In the genomic region with DNA sequence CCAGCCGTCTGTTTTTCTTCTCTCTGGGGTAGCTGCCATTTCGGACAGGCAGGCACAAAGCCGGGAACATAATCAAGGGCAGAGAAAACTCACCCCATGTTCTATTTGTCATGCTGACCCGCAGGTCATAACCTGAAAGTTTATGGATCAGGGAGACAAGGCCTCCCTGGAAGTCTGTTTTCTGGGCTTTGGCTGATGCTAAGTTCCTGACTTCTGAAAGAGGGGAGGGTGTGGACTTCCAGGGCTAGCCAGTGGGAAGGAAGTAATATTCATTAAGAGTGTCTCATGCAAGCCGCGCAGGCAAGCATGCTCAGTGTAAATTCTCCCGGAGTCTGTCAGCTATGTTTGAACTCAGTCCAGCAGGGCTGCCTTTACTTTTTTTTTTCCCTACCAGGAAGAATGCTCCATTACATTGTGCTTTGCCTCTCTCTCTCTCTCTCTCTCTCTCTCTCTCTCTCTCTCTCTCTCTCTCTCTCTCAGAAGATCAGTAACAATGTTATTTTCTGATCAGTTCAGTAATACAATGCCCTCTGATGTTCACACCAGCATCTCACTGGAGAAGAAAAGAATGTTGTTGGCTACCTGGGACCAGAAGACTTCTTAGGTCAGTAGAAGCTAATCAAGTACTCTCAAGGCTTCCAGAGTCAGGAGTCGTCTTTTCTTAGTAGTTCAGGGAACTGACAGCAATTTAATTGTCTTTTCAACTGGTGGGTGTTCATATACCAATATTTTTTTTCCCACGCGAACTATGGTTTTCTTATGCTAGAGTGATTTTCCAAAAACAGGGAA, we compare ENCODE assay signal across 8 mouse cellular contexts.
A peak's percentile ranks its signal among the peaks of the same experiment; 100 is the strongest.
DNase-seq lines count a peak whose midpoint lies in the region; ATAC-seq and TF ChIP-seq lines count a peak whose summit lies in the region.

No protein-coding gene starts in this region.

- H3K4me3 ChIP-seq in gastrocnemius, adult 2 months, result peak overlapping the region; percentile 56
- H3K4me3 ChIP-seq in hindbrain, embryonic 14.5 days (replicated peaks; ENCODE audit: low read length), result peak overlapping the region; percentile 24; the same call in 1 of the 2 replicates
- no peak overlapping the region for H3K4me3 ChIP-seq in liver, embryonic 12.5 days
- no peak overlapping the region for H3K4me3 ChIP-seq in olfactory bulb, adult 2 months (ENCODE audit: insufficient read depth, low read depth, low read length)

- peak; percentile 24 for DNase-seq in testis, postnatal 14 days (ENCODE audit: low spot score)
- DNase-seq in testis, postnatal 10 days (ENCODE audit: low spot score), result no peak
- DNase-seq in gastrocnemius, adult 2 months, result peak; percentile 68
- peak; percentile 58 for DNase-seq in hindbrain, embryonic 14.5 days (ENCODE audit: low spot score)

- 7% methylated on average over 10 of the region's 10 CpGs for WGBS in hindbrain, embryonic 14.5 days
- WGBS in liver, embryonic 12.5 days (ENCODE audit: insufficient replicate concordance), result 49% methylated on average over 10 of the region's 10 CpGs
- 40% methylated on average over 10 of the region's 10 CpGs for WGBS in olfactory bulb, adult 2 months

- H3K9ac ChIP-seq in hindbrain, embryonic 14.5 days, result peak overlapping the region; percentile 37; the same call in 1 of the 2 replicates
- H3K9ac ChIP-seq in liver, embryonic 12.5 days, result no peak overlapping the region

- H3K4me1 ChIP-seq in hindbrain, embryonic 14.5 days (replicated peaks; ENCODE audit: control insufficient read depth, insufficient read depth, low read length), result peaks cover 30% of the 10 kb centered on the region
- no peaks in the 10 kb centered on the region for H3K4me1 ChIP-seq in liver, embryonic 12.5 days
- 0 out of 2 replicates have a peak, but pooled peaks cover 3% of the 10 kb centered on the region for H3K4me1 ChIP-seq in olfactory bulb, adult 2 months (ENCODE audit: control insufficient read depth, insufficient read depth, low read length)

- no peaks in the 10 kb centered on the region for H3K36me3 ChIP-seq in hindbrain, embryonic 14.5 days (replicated peaks; ENCODE audit: control insufficient read depth, insufficient read depth)
- H3K36me3 ChIP-seq in liver, embryonic 12.5 days, result no peaks in the 10 kb centered on the region

- H3K27me3 ChIP-seq in hindbrain, embryonic 14.5 days (ENCODE audit: control insufficient read depth, insufficient read depth, low read length), result no peaks in the 10 kb centered on the region
- H3K27me3 ChIP-seq in liver, embryonic 12.5 days (replicated peaks), result no peaks in the 10 kb centered on the region

- no peaks in the 10 kb centered on the region for H3K9me3 ChIP-seq in hindbrain, embryonic 14.5 days (ENCODE audit: control insufficient read depth, low read length)
- no peaks in the 10 kb centered on the region for H3K9me3 ChIP-seq in liver, embryonic 12.5 days (replicated peaks)

- ATAC-seq in hindbrain, embryonic 14.5 days (ENCODE audit: low FRiP score), result peak; percentile 51; the same call in 1 of the 2 replicates
- ATAC-seq in liver, embryonic 12.5 days, result no peak
- ATAC-seq in megakaryocyte, adult 5-6 weeks (ENCODE audit: poor library complexity, severe bottlenecking), result no peak
- no peak for ATAC-seq in megakaryocyte progenitor cell, adult 5-6 weeks (replicated peaks; ENCODE audit: poor library complexity)

- H3K27ac ChIP-seq in gastrocnemius, adult 2 months, result peak overlapping the region; percentile 81
- peak overlapping the region; percentile 73 for H3K27ac ChIP-seq in hindbrain, embryonic 14.5 days
- 0 out of 2 replicates have a peak overlapping the region, but pooled peaks have one; percentile 45 for H3K27ac ChIP-seq in liver, embryonic 12.5 days
- 0 out of 2 replicates have a peak overlapping the region, but pooled peaks have one; percentile 59 for H3K27ac ChIP-seq in olfactory bulb, adult 2 months (ENCODE audit: insufficient read depth, low read depth, low read length)

- peak overlapping the region; percentile 52 for H3K4me2 ChIP-seq in hindbrain, embryonic 14.5 days (replicated peaks)
- H3K4me2 ChIP-seq in liver, embryonic 12.5 days, result no peak overlapping the region

- intact Hi-C loops in gastrocnemius, adult 2 months (cut with DNase I), result no loop called here

- no peak for TF ChIP-seq CTCF in gastrocnemius, adult 2 months (IDR thresholded peaks at IDR 0.05)
- no peak for TF ChIP-seq CTCF in olfactory bulb, adult 2 months (IDR thresholded peaks at IDR 0.05; ENCODE audit: insufficient read depth, low read depth, low read length)

- TF ChIP-seq POLR2A in olfactory bulb, adult 2 months (IDR thresholded peaks at IDR 0.05; ENCODE audit: insufficient read depth, low read depth, low read length), result no peak

Comparison
In these comparisons a context has a peak if more than half of its experiments do, and no peak if none do; other contexts are left out.
1. H3K4me3 ChIP-seq: peak in gastrocnemius, adult 2 months (single experiment) and hindbrain, embryonic 14.5 days (single experiment); none in liver, embryonic 12.5 days (single experiment) and olfactory bulb, adult 2 months (single experiment).
2. Peak in every context shown above with its lines, with median percentiles within 50 percentile points of each other: H3K27ac ChIP-seq.